Mouse (Mus musculus) embryonic fibroblast, embryonic 13.5 days (primary cell): ENCODE data around the gene Hpcal1. TPM values are rescaled to one million over a fixed set of nuclear protein-coding genes. Genes with fewer than 3 reads are reported as not detected.

ENCODE experiments used
- H3K27ac ChIP-seq: 2 replicates; pipeline ENCODE4 v1.5.1; 2012; ENCODE audit warnings: low read length, control low read depth, inconsistent platforms; ENCODE audit not compliant: insufficient read depth
- H3K4me1 ChIP-seq: 2 replicates; pipeline ENCODE4 v1.6.1; 2011; ENCODE audit warnings: low read length; ENCODE audit not compliant: control insufficient read depth, insufficient read depth
- H3K4me3 ChIP-seq: 2 replicates; pipeline ENCODE4 v1.5.1; 2011; ENCODE audit warnings: mild to moderate bottlenecking, control low read depth, low read length; ENCODE audit not compliant: insufficient read depth
- CTCF ChIP-seq: IDR thresholded peaks from 2 replicates; pipeline ENCODE4 v1.5.1; 2011; ENCODE audit warnings: mild to moderate bottlenecking, control low read depth, low read length, moderate library complexity, borderline replicate concordance; ENCODE audit not compliant: insufficient read depth
- POLR2A ChIP-seq: IDR thresholded peaks from 2 replicates; pipeline ENCODE4 v1.6.1; 2011; ENCODE audit warnings: low read depth, mild to moderate bottlenecking, control low read depth, low read length, moderate library complexity
- polyA plus RNA-seq: library from polyadenylated mRNA; stranded (reverse); fragments of >200 nt; gene quantifications from 2 replicates; pipeline ENCODE4 v1.2.4, GENCODE M21; 2011; ENCODE audit warnings: low read depth; ENCODE audit not compliant: missing spikeins, insufficient read length

The Hpcal1 gene
- polyA plus RNA-seq, 1 experiment: 41.1 TPM

- no peak overlapping the region for H3K27ac ChIP-seq
- peaks cover 12% of the 10 kb centered on the region for H3K4me1 ChIP-seq
- H3K4me3 ChIP-seq: no peak overlapping the region
- TF ChIP-seq POLR2A: no peak
- TF ChIP-seq CTCF: no peak
Observed at GRCm38 (mm10) chr12:17724412-17725090, 33.9 kb downstream of the Hpcal1 start.

- Histone ChIP-seq H3K4me3 (no peak overlapping the region), H3K27ac (no peak overlapping the region), H3K4me1 (peaks cover 12% of the 10 kb centered on the region)
- no peak for TF ChIP-seq POLR2A
- TF ChIP-seq CTCF: no peak
Observed at GRCm38 (mm10) chr12:17725592-17725991, 34.9 kb downstream of the Hpcal1 start.

GRCm38 (mm10) chr12:17726576-17727320 lies 36.1 kb downstream of the Hpcal1 start:
- no peak overlapping the region for H3K27ac ChIP-seq
- peaks cover 12% of the 10 kb centered on the region for H3K4me1 ChIP-seq
- no peak overlapping the region for H3K4me3 ChIP-seq
- no peak for TF ChIP-seq CTCF
- no peak for TF ChIP-seq POLR2A

GRCm38 (mm10) chr12:17727676-17728339 lies 37.2 kb downstream of the Hpcal1 start:
- H3K27ac ChIP-seq: no peak overlapping the region
- TF ChIP-seq CTCF (no peak), POLR2A (no peak)
- H3K4me3 ChIP-seq: no peak overlapping the region
- H3K4me1 ChIP-seq: peaks cover 11% of the 10 kb centered on the region

- peaks cover 15% of the 10 kb centered on the region for H3K4me1 ChIP-seq
Observed at GRCm38 (mm10) chr12:17729211-17729900, 38.7 kb downstream of the Hpcal1 start.

GRCm38 (mm10) chr12:17732006-17732405 lies 41.4 kb downstream of the Hpcal1 start:
- no peak for TF ChIP-seq POLR2A
- TF ChIP-seq CTCF: no peak
- Histone ChIP-seq H3K4me1 (peaks cover 15% of the 10 kb centered on the region), H3K27ac (no peak overlapping the region), H3K4me3 (no peak overlapping the region)

More at GRCm38 (mm10) chr12:17729211-17729900, 38.7 kb downstream of the Hpcal1 start:
- Histone ChIP-seq H3K4me3 (no peak overlapping the region), H3K27ac (peak overlapping the region; percentile 70)
- TF ChIP-seq POLR2A: no peak
- TF ChIP-seq CTCF: no peak

GRCm38 (mm10) chr12:17732546-17732945 lies 41.9 kb downstream of the Hpcal1 start:
- Histone ChIP-seq H3K4me3 (no peak overlapping the region), H3K4me1 (peaks cover 15% of the 10 kb centered on the region), H3K27ac (peak overlapping the region; percentile 12; the same call in 1 of the 2 replicates)
- TF ChIP-seq CTCF: no peak
- no peak for TF ChIP-seq POLR2A

- Histone ChIP-seq H3K4me1 (peaks cover 15% of the 10 kb centered on the region), H3K4me3 (no peak overlapping the region), H3K27ac (0 out of 2 replicates have a peak overlapping the region, but pooled peaks have one; percentile 12)
- TF ChIP-seq POLR2A (no peak), CTCF (no peak)
Observed at GRCm38 (mm10) chr12:17733114-17733904, 42.7 kb downstream of the Hpcal1 start.

- Histone ChIP-seq H3K4me3 (no peak overlapping the region), H3K27ac (no peak overlapping the region), H3K4me1 (peaks cover 8% of the 10 kb centered on the region; the same call in 1 of the 2 replicates)
- TF ChIP-seq POLR2A (no peak), CTCF (no peak)
Observed at GRCm38 (mm10) chr12:17736396-17736795, 45.7 kb downstream of the Hpcal1 start.
